Mouse (Mus musculus): ENCODE data around the gene Mlxip. TPM values are rescaled to one million over a fixed set of nuclear protein-coding genes. Genes with fewer than 3 reads are reported as not detected.

The Mlxip gene
- total RNA-seq (2023) = 40.6 and 61.0 TPM in 2 replicates

GRCm38 (mm10) chr5:123394303-123394956 is at the start of gene Mlxip:
Gene Mlxip, plus strand, starts transcription at chr5:123394798.

GRCm38 (mm10) chr5:123489112-123489785 is 94.7 kb downstream of the Mlxip start, which contains the start of the genes Lrrc43 and Il31:
Gene Lrrc43, plus strand, starts transcription at chr5:123489305.
Gene Il31, minus strand, starts transcription at chr5:123489489.

Other genes with a start within 250 kb of the Mlxip start
- 12.8 and 16.4 TPM in 2 replicates for gene Psmd9, start 225.4 kb upstream of the Mlxip start, total RNA-seq (2023)
- not detected in 2 replicates for gene Hpd, start 212.1 kb upstream of the Mlxip start, total RNA-seq (2023)
- gene Wdr66, start 142.7 kb upstream of the Mlxip start, total RNA-seq (2023) = 0.20 and 0.22 TPM in 2 replicates
- 3.8 and 6.1 TPM in 2 replicates for gene Bcl7a, start 51.0 kb upstream of the Mlxip start, total RNA-seq (2023)
- gene Lrrc43, start 94.5 kb downstream of the Mlxip start, total RNA-seq (2023) = 0.18 TPM in 1 of 2 replicates, not detected in the other
- not detected in 2 replicates for gene Il31, start 94.7 kb downstream of the Mlxip start, total RNA-seq (2023)
- not detected in 2 replicates for gene B3gnt4, start 115.7 kb downstream of the Mlxip start, total RNA-seq (2023)
- 39.7 and 47.5 TPM in 2 replicates for gene Diablo, start 129.4 kb downstream of the Mlxip start, total RNA-seq (2023)
- 2.2 and 6.1 TPM in 2 replicates for gene Gm49027, start 130.7 kb downstream of the Mlxip start, total RNA-seq (2023)
- gene Vps33a, start 178.2 kb downstream of the Mlxip start, total RNA-seq (2023) = 38.0 and 56.0 TPM in 2 replicates

Data from neutrophil, adult 65 days (primary cell).